Mouse (Mus musculus) heart, adult 9 months (tissue): ENCODE measurements around the gene Tldc1.
A peak's percentile ranks its signal among the peaks of the same experiment; 100 is the strongest.

Source experiments
- DNase-seq, 2 experiments: peaks; one replicate each; pipeline ENCODE4 v3.0.0; 2022; ENCODE audit warnings: low spot score in 2 of 2

Tldc1 gene

DNA sequence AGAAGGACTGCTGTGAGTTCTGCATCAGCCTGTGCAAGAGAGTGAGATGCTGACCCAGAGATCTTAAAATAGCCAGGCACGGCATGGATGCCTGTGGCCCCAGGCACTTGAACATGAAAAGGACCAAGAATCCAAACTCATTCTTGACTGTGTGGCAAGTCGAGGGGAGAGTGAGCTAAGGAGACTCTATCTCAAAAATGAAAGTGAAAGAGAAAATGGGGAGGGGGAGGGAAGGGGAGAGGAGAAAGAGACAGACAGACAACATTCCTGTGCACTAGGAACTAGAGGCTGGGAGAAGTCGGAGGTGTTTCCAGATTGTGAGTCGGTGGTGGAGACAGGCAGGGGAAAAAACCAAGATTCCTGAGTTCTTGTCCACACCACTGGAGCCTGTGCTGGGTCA is 54.5 kb downstream of the Tldc1 start:
- no peak for DNase-seq

GRCm38 (mm10) chr8:119722348-119722747 is 55.9 kb downstream of the Tldc1 start:
- DNase-seq = no peak

- DNase-seq = no peak
These were observed 59.2 kb downstream of the Tldc1 start for GRCm38 (mm10) chr8:119719011-119719501.

GRCm38 (mm10) chr8:119717765-119718164 is 60.5 kb downstream of the Tldc1 start:
- DNase-seq = no peak

DNA sequence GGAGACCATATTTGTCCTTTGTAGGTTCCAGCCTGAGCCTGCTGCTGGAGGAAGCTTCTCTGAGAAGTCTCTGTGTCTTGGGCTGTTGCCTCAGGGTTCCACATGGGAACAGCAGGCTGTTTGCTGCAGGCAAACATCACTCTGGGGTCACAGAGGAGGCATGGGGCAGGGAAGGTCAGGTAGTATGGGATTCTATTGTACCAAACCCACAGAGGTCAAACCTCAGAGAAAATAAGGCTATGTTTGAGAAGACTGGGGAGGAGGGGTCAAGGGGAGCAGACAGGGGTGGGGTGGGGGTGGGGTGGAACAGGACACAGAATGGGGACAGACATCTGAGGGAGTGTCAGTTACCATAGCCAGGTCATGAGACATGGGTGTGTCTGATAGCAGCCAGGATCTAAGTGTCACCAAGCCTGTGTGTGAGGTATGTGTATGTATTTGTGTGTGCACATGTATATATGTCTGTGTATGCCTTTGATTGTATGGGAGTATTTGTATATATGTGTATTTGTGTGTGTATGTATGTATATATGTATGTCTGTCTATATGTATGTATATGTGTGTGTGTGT is 61.4 kb downstream of the Tldc1 start:
- DNase-seq = no peak

- peak; percentile 73 to 81 for DNase-seq
These were observed 63.0 kb downstream of the Tldc1 start for GRCm38 (mm10) chr8:119715221-119715620.

GRCm38 (mm10) chr8:119713421-119713820 is 64.8 kb downstream of the Tldc1 start:
- DNase-seq = no peak

GRCm38 (mm10) chr8:119712226-119712625 is 66.0 kb downstream of the Tldc1 start:
- DNase-seq = peak; percentile 41 to 45
